Mouse (Mus musculus) liver, embryonic 12.5 days (tissue): ENCODE results near the gene Hist1h2bq. TPM values are rescaled to one million over a fixed set of nuclear protein-coding genes. Genes with fewer than 3 reads are reported as not detected.
A peak's percentile ranks its signal among the peaks of the same experiment; 100 is the strongest.
"Not testable (repeated sequence)": the region's sequence is repeated elsewhere in the genome, so short reads cannot be mapped to it uniquely, and the experiment has no call there.

Source experiments
- ATAC-seq: fragments of 200-750 bp; cut with Nextera tagmentation; 2 replicates; pipeline ENCODE4 v1.8.0; 2017; ENCODE audit warnings: moderate number of reproducible peaks, mild to moderate bottlenecking, moderate library complexity
- H3K27ac ChIP-seq: fragments of 300-500 bp; sonication (generic); 2 replicates; pipeline ENCODE4 v1.5.1; 2016; ENCODE audit warnings: mild to moderate bottlenecking
- H3K27me3 ChIP-seq: fragments of 300-500 bp; sonication (generic); replicated peaks from 2 replicates; pipeline ENCODE4 v1.6.1; 2016; ENCODE audit warnings: mild to moderate bottlenecking, moderate library complexity
- H3K36me3 ChIP-seq: fragments of 300-500 bp; sonication (generic); 2 replicates; pipeline ENCODE4 v1.6.1; 2016; ENCODE audit warnings: mild to moderate bottlenecking, moderate library complexity
- H3K4me1 ChIP-seq: fragments of 300-500 bp; sonication (generic); 2 replicates; pipeline ENCODE4 v1.6.1; 2016
- H3K4me2 ChIP-seq: fragments of 300-500 bp; sonication (generic); 2 replicates; pipeline ENCODE4 v1.6.1; 2016; ENCODE audit warnings: mild to moderate bottlenecking, moderate library complexity
- H3K4me3 ChIP-seq: fragments of 300-500 bp; sonication (generic); 2 replicates; pipeline ENCODE4 v1.5.1; 2016; ENCODE audit warnings: mild to moderate bottlenecking, moderate library complexity
- H3K9ac ChIP-seq: fragments of 300-500 bp; sonication (generic); 2 replicates; pipeline ENCODE4 v1.6.1; 2016; ENCODE audit warnings: mild to moderate bottlenecking, moderate library complexity
- H3K9me3 ChIP-seq: fragments of 300-500 bp; sonication (generic); replicated peaks from 2 replicates; pipeline ENCODE4 v1.6.1; 2016; ENCODE audit warnings: mild to moderate bottlenecking, moderate library complexity
- WGBS: fragments of 180-500 bp; shearing (Covaris S2); methylation state at CpG from one replicate; pipeline ENCODE4 v1.1.7; 2016; ENCODE audit not compliant: insufficient replicate concordance; 5-methylcytosine and 5-hydroxymethylcytosine counted together
- polyA plus RNA-seq: library from polyadenylated mRNA; unstranded; fragments of >200 nt; fragmentation: Nextera tagmentation; extraction: Ambion mirVana; gene quantifications from 2 replicates; pipeline ENCODE4 v1.2.1, GENCODE M21; 2016

The Hist1h2bq gene
- polyA plus RNA-seq, 1 experiment from 2014 or later: 24.4 TPM

GRCm38 (mm10) chr13:21828511-21828910, 18.5 kb upstream of the Hist1h2bq start:
- Histone ChIP-seq H3K9me3 (no peaks in the 10 kb centered on the region), H3K4me1 (peaks cover 18% of the 10 kb centered on the region), H3K27ac (peak overlapping the region; percentile 82; the same call in 1 of the 2 replicates), H3K9ac (0 out of 2 replicates have a peak overlapping the region, but pooled peaks have one; percentile 6), H3K4me3 (no peak overlapping the region), H3K4me2 (no peak overlapping the region), H3K36me3 (peaks cover 5% of the 10 kb centered on the region), H3K27me3 (no peaks in the 10 kb centered on the region)
- WGBS: 79% methylated on average over 3 of the region's 3 CpGs
- ATAC-seq: no peak

GRCm38 (mm10) chr13:21820082-21820890, 10.3 kb upstream of the Hist1h2bq start:
- H3K9me3 ChIP-seq, H3K36me3 ChIP-seq, H3K27me3 ChIP-seq, H3K4me2 ChIP-seq, H3K9ac ChIP-seq, H3K4me1 ChIP-seq, H3K27ac ChIP-seq, H3K4me3 ChIP-seq: not testable (repeated sequence)
- 73% methylated on average over 6 of the region's 16 CpGs for WGBS
- peak; percentile 57; the same call in 1 of the 2 replicates for ATAC-seq

GRCm38 (mm10) chr13:21812092-21812491, 2.1 kb upstream of the Hist1h2bq start:
- not testable (repeated sequence) for H3K36me3 ChIP-seq, H3K9me3 ChIP-seq, H3K27me3 ChIP-seq, H3K4me1 ChIP-seq
- ATAC-seq: peak; percentile 65
- peak overlapping the region; percentile 59 for H3K9ac ChIP-seq
- peak overlapping the region; percentile 28 for H3K4me3 ChIP-seq
- H3K4me2 ChIP-seq: peak overlapping the region; percentile 51
- under 1% methylated on average over 14 of the region's 14 CpGs for WGBS
- H3K27ac ChIP-seq: peak overlapping the region; percentile 88

- not testable (repeated sequence) for H3K9me3 ChIP-seq, H3K4me1 ChIP-seq, H3K36me3 ChIP-seq, H3K27me3 ChIP-seq
- no CpG with 5 or more reads among the region's 24 CpGs for WGBS
- H3K9ac ChIP-seq: peak within 1 kb of the TSS; percentile 59
- H3K4me2 ChIP-seq: peak within 1 kb of the TSS; percentile 51
- ATAC-seq: peak; percentile 17
- H3K4me3 ChIP-seq: peak within 1 kb of the TSS; percentile 28
- peak within 1 kb of the TSS; percentile 88 for H3K27ac ChIP-seq
Observed at GRCm38 (mm10) chr13:21811539-21811938, 1.5 kb upstream of the Hist1h2bq start, which contains the start of gene Hist1h4m. Hist1h4m (plus strand) TSS chr13:21811746.

GRCm38 (mm10) chr13:21811074-21811473, 1.1 kb upstream of the Hist1h2bq start:
- not testable (repeated sequence) for H3K4me1 ChIP-seq, H3K27ac ChIP-seq, H3K27me3 ChIP-seq, H3K4me3 ChIP-seq, H3K9me3 ChIP-seq, H3K4me2 ChIP-seq, ATAC-seq, H3K9ac ChIP-seq, H3K36me3 ChIP-seq
- whole genome bisulfite sequencing: no CpG with 5 or more reads among the region's 8 CpGs

- not testable (repeated sequence) for H3K9ac ChIP-seq, H3K36me3 ChIP-seq, H3K4me3 ChIP-seq, H3K27me3 ChIP-seq, H3K9me3 ChIP-seq, H3K27ac ChIP-seq, H3K4me2 ChIP-seq, H3K4me1 ChIP-seq
- peak; percentile 70 for ATAC-seq
- no CpG with 5 or more reads among the region's 4 CpGs for WGBS
Observed at GRCm38 (mm10) chr13:21803058-21803457, 6.9 kb downstream of the Hist1h2bq start.

GRCm38 (mm10) chr13:21797163-21797562, 12.8 kb downstream of the Hist1h2bq start:
- not testable (repeated sequence) for H3K9ac ChIP-seq, H3K27ac ChIP-seq, H3K27me3 ChIP-seq, H3K36me3 ChIP-seq, H3K4me3 ChIP-seq, H3K4me2 ChIP-seq, H3K4me1 ChIP-seq, H3K9me3 ChIP-seq
- peak; percentile 83 for ATAC-seq

GRCm38 (mm10) chr13:21795584-21795983, 14.4 kb downstream of the Hist1h2bq start:
- ATAC-seq: no peak
- Histone ChIP-seq H3K9me3 (no peaks in the 10 kb centered on the region), H3K36me3 (no peaks in the 10 kb centered on the region), H3K4me1 (peaks cover 8% of the 10 kb centered on the region), H3K4me2 (no peak overlapping the region), H3K27me3 (no peaks in the 10 kb centered on the region), H3K9ac (no peak overlapping the region), H3K4me3 (no peak overlapping the region), H3K27ac (no peak overlapping the region)
- WGBS: 82% methylated on average over 7 of the region's 7 CpGs

- Histone ChIP-seq H3K9me3 (no peaks in the 10 kb centered on the region), H3K36me3 (no peaks in the 10 kb centered on the region), H3K4me3 (no peak overlapping the region; the same call in 1 of the 2 replicates), H3K27me3 (no peaks in the 10 kb centered on the region), H3K27ac (peak overlapping the region; percentile 51; the same call in 1 of the 2 replicates), H3K9ac (peak overlapping the region; percentile 52), H3K4me2 (peak overlapping the region; percentile 54), H3K4me1 (peaks cover 38% of the 10 kb centered on the region)
- no peak for ATAC-seq
- 29% methylated on average over 18 of the region's 18 CpGs for WGBS
Observed at GRCm38 (mm10) chr13:21790601-21791283, 19.3 kb downstream of the Hist1h2bq start.

GRCm38 (mm10) chr13:21789925-21790324, 20.1 kb downstream of the Hist1h2bq start:
- no peaks in the 10 kb centered on the region for H3K36me3 ChIP-seq
- H3K4me1 ChIP-seq: peaks cover 46% of the 10 kb centered on the region
- H3K27me3 ChIP-seq: no peaks in the 10 kb centered on the region
- H3K9me3 ChIP-seq: no peaks in the 10 kb centered on the region
- H3K27ac ChIP-seq: peak overlapping the region; percentile 100; the same call in 1 of the 2 replicates
- ATAC-seq: no peak
- no peak overlapping the region for H3K4me3 ChIP-seq
- H3K4me2 ChIP-seq: peak overlapping the region; percentile 67; the same call in 1 of the 2 replicates
- WGBS: 49% methylated on average over 6 of the region's 6 CpGs
- H3K9ac ChIP-seq: 0 out of 2 replicates have a peak overlapping the region, but pooled peaks have one; percentile 78

- ATAC-seq: peak; percentile 17
- H3K27ac ChIP-seq: peak overlapping the region; percentile 100
Observed at GRCm38 (mm10) chr13:21787760-21788593, 22.0 kb downstream of the Hist1h2bq start.

More at GRCm38 (mm10) chr13:21787760-21788593, 22.0 kb downstream of the Hist1h2bq start:
- Histone ChIP-seq H3K4me3 (peak overlapping the region; percentile 54), H3K9ac (peak overlapping the region; percentile 78), H3K27me3 (no peaks in the 10 kb centered on the region), H3K4me2 (peak overlapping the region; percentile 67), H3K4me1 (peaks cover 58% of the 10 kb centered on the region), H3K9me3 (no peaks in the 10 kb centered on the region), H3K36me3 (no peaks in the 10 kb centered on the region)
- 22% methylated on average over 14 of the region's 21 CpGs for WGBS
